Mouse (Mus musculus) heart, postnatal 0 days (tissue): ENCODE measurements at regions not wholly inside any gene's neighbourhood (a gene's known extent, or its start where the extent isn't known, plus 50 kb on each side); places are given as distances from the start of the nearest gene placed in this dataset.

Source experiments
- CTCF ChIP-seq: IDR thresholded peaks from 2 replicates; pipeline ENCODE4 v1.5.1; 2016; ENCODE audit warnings: antibody characterized with exemption, control low read depth, low read depth
- EP300 ChIP-seq: IDR thresholded peaks from 2 replicates; pipeline ENCODE4 v1.6.1; 2016; ENCODE audit warnings: antibody characterized with exemption, low read depth

DNA sequence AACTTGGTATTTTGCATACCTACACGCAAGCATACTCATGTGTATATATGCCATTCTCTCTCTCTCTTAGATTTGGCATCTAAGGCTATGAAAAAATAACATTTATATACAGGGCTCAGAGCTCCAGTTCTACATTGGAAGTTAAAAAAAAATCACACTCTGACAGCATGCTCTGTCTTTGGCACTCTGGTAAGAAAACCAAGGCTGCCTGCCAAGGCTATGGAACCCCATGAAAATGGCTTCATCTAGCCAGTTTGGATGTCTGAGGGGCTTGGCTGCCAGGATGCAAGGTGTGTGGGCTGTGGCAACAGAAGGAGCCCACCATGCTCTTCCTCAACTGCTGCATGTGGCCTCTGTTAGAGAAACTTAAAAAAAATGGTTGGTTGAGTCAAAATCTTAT, 83.5 kb downstream of the Cct8l1 start:
- TF ChIP-seq CTCF (no peak), EP300 (no peak)
